Mouse (Mus musculus) stomach, postnatal 0 days (tissue): ENCODE measurements at regions not wholly inside any gene's neighbourhood (a gene's known extent, or its start where the extent isn't known, plus 50 kb on each side); places are given as distances from the start of the nearest gene placed in this dataset.

Experiments
- CTCF ChIP-seq: IDR thresholded peaks from 2 replicates; pipeline ENCODE4 v1.5.1; 2016; ENCODE audit warnings: antibody characterized with exemption, low read depth, mild to moderate bottlenecking, moderate library complexity
- EP300 ChIP-seq: optimal IDR thresholded peaks from 2 replicates; pipeline ENCODE3; 2016; ENCODE audit warnings: antibody characterized with exemption

GRCm38 (mm10) chr8:109363185-109363845, 130.5 kb upstream of the Pmfbp1 start:
- TF ChIP-seq CTCF (no peak), EP300 (no peak)
